Mouse (Mus musculus) heart, embryonic 16.5 days (tissue): ENCODE measurements at regions not wholly inside any gene's neighbourhood (a gene's known extent, or its start where the extent isn't known, plus 50 kb on each side); places are given as distances from the start of the nearest gene placed in this dataset.

Experiments
- ATAC-seq: fragments of 200-750 bp; cut with Nextera tagmentation; replicated peaks from 2 replicates; pipeline ENCODE4 v1.8.0; 2017; ENCODE audit warnings: moderate number of reproducible peaks; ENCODE audit not compliant: insufficient read depth, low FRiP score; ENCODE audit errors: extremely low read depth
- H3K27ac ChIP-seq: fragments of 300-500 bp; sonication (generic); 2 replicates; pipeline ENCODE4 v1.5.1; 2014; ENCODE audit warnings: mild to moderate bottlenecking, low read length, control low read depth, moderate library complexity
- H3K27me3 ChIP-seq: fragments of 300-500 bp; sonication (generic); 2 replicates; pipeline ENCODE4 v1.6.1; 2014; ENCODE audit warnings: low read length, mixed read lengths; ENCODE audit not compliant: control insufficient read depth, insufficient read depth
- H3K36me3 ChIP-seq: fragments of 300-500 bp; sonication (generic); 2 replicates; pipeline ENCODE4 v1.6.1; 2014; ENCODE audit not compliant: control insufficient read depth, insufficient read depth
- H3K4me1 ChIP-seq: fragments of 300-500 bp; sonication (generic); 2 replicates; pipeline ENCODE4 v1.6.1; 2014; ENCODE audit warnings: low read length, mixed read lengths; ENCODE audit not compliant: control insufficient read depth, insufficient read depth
- H3K4me2 ChIP-seq: fragments of 300-500 bp; sonication (generic); 2 replicates; pipeline ENCODE4 v1.6.1; 2014; ENCODE audit warnings: low read depth, mild to moderate bottlenecking, control low read depth, low read length
- H3K4me3 ChIP-seq: fragments of 300-500 bp; sonication (generic); 2 replicates; pipeline ENCODE4 v1.5.1; 2014; ENCODE audit warnings: mild to moderate bottlenecking, control low read depth, low read length
- H3K9ac ChIP-seq: fragments of 300-500 bp; sonication (generic); 2 replicates; pipeline ENCODE4 v1.6.1; 2014; ENCODE audit warnings: low read length, control low read depth
- H3K9me3 ChIP-seq: fragments of 300-500 bp; sonication (generic); replicated peaks from 2 replicates; pipeline ENCODE4 v1.6.1; 2016; ENCODE audit warnings: low read length; ENCODE audit not compliant: control insufficient read depth
- WGBS: fragments of 180-500 bp; shearing (Covaris S2); extraction: QIAGEN DNeasy Blood & Tissue Kit; methylation state at CpG from one replicate; pipeline ENCODE4 v1.1.7; 2014; 5-methylcytosine and 5-hydroxymethylcytosine counted together

GRCm38 (mm10) chr5:115790436-115790835 lies 54.6 kb upstream of the Cit start:
- 8% methylated on average over 3 of the region's 3 CpGs for WGBS
- Histone ChIP-seq H3K36me3 (no peaks in the 10 kb centered on the region), H3K4me2 (no peak overlapping the region), H3K27me3 (no peaks in the 10 kb centered on the region), H3K4me3 (no peak overlapping the region), H3K27ac (no peak overlapping the region), H3K9me3 (no peaks in the 10 kb centered on the region; the same call in 1 of the 2 replicates), H3K9ac (no peak overlapping the region), H3K4me1 (no peaks in the 10 kb centered on the region)
- 0 out of 2 replicates have a peak, but pooled peaks have one; percentile 32 for ATAC-seq
